Mouse (Mus musculus) layer of hippocampus, postnatal 36 days (tissue): ENCODE measurements around the gene Rfc5. TPM values are rescaled to one million over a fixed set of nuclear protein-coding genes. Genes with fewer than 3 reads are reported as not detected.

Experiments used
- DNase-seq, 2 experiments: peaks; one replicate each; pipeline ENCODE4 v3.0.0; 2022
- total RNA-seq, 2 experiments: library from RNA; stranded (reverse); gene quantifications; 2 replicates each; pipeline ENCODE4 v1.2.3; 2021

Gene Rfc5
- total RNA-seq, 2 experiments from 2014 or later: 18.8 to 19.7 TPM

DNA sequence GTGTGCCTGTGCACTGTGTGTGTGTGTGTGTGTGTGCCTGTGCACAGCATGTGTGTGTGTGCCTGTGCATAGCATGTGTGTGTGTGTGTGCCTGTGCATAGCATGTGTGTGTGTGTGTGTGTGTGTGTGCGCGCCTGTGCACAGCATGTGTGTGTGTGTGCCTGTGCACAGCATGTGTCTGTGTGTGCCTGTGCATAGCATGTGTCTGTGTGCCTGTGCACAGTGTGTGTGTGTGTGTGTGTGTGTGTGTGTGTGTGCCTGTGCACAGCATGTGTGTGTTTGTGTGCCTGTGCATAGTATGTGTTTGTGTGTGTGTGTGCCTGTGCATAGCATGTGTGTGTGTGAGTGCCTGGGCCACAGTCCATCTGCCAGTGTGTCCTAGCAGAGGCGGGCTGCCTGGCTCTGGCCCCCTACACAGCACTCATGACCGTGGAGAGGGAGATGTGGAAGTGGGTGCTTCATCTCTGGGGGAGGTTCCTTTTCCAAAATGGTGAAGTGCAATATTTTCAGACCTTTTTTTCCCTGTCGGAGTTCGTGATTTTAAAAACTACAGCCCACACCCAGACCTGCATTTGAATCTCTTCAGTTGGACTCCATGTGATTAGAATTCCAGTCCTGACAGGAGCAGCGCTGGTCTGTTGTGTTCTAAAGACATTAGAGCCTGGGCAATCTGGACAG is 14.3 kb downstream of the Rfc5 start:
- no peak for DNase-seq

GRCm38 (mm10) chr5:117373418-117373817 is 15.4 kb downstream of the Rfc5 start:
- no peak for DNase-seq

DNA sequence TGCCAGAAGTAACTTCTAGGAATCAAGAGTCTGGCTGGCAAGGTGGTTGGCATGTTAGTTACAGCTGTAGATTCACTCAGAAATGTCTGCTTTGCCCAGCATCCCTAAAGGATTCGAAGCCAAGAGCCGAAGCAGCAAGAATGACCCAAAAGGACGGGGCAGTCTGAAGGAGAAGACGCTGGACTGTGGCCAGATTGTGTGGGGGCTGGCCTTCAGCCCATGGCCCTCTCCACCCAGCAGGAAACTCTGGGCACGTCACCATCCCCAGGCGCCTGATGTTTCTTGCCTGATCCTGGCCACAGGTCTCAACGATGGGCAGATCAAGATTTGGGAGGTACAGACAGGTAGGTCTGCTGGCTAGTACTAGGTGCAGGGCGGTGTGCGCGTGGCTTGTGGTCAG is 18.3 kb downstream of the Rfc5 start:
- DNase-seq: no peak

- no peak for DNase-seq
Observed at GRCm38 (mm10) chr5:117367206-117367605, 21.6 kb downstream of the Rfc5 start.

DNA sequence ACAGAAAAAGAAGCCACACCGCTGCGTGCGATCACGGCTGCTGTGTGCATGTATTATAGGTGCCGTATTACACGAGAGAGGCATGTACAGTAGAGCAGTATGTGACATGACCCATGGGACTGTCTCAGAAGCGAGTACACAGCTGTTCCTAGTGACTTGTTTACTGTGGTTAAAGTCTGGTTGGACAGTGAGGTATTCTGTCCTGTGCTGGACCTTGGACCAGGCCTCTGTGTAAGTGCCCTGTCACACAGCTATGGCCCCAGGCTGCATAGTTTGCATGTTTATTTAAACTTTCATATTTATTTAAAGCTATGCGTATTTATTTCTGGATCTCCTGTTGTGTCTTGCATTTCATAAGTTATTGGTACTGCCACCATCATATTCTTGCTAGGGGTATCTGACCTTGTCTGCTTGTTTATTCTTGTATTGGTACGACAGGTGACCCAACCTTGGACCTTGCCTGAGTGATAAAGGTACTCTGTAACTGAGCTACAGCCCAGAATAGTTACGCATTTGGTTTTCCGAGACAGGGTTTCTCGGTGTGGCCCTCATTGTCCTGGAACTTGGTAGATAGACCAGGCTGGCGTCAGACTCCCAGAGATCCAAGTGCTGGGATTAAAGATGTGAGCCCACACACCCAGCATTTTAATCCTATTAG is 22.8 kb downstream of the Rfc5 start:
- no peak for DNase-seq

DNA sequence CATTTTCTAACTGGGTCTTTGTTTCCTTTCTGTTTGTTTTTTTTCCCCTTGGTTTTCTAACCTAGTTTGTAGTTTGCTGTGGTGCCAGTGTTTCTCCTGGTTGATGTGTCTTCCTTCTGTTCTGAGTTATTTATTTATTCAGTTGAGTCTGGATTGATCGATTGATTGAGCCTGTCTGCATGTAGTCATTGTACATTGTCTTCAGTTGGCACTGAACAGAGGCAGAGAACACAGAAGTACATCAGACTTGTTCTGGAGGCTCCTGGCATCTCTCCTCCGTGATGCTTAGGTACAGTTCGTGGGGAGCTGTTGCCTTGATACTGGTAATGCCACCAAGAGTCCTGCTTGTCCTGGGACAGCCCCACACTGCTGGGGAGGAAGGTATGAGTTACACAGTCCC is 24.0 kb downstream of the Rfc5 start:
- no peak for DNase-seq

GRCm38 (mm10) chr5:117363066-117363782 is 25.6 kb downstream of the Rfc5 start:
- no peak for DNase-seq

DNA sequence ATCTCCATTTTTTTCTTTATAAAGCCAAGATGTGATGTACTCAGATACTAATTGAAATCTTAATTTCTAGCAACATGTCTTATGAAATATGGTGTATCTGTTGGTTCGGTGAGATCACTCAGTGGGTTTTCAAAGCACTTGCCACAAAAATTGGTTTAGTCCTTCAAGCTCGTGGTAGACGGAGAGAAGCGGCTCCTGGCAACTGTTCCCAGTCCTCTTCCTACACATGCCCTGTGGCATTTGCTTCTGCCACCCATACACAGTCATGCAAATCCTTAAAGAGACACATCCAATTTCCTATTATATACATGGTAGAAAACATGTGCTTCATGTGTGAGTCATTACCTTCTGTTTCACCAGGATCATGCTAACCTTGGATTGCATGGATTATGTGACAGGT is 27.3 kb downstream of the Rfc5 start:
- no peak for DNase-seq

- no peak for DNase-seq
Observed at GRCm38 (mm10) chr5:117360631-117361541, 28.0 kb downstream of the Rfc5 start.

DNA sequence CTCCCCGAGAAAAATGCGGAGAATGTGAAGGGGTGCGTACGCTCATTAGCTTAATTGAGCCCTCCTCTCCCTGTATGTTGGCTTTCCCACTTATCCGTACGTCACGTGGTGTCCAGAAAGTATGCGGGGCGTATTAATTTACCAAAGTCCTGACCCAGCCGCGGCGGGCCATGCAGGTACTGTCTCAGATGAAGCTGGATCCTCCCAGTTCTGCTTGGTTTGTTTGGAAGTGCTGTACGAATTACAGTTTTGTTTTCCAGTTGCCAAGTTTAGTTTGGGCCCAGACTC is 28.7 kb downstream of the Rfc5 start:
- no peak for DNase-seq

GRCm38 (mm10) chr5:117359497-117360227 is 29.2 kb downstream of the Rfc5 start:
- no peak for DNase-seq

GRCm38 (mm10) chr5:117358725-117359124 is 30.1 kb downstream of the Rfc5 start:
- peak; percentile 71 to 73 for DNase-seq

GRCm38 (mm10) chr5:117358248-117358630 is 30.6 kb downstream of the Rfc5 start:
- DNase-seq: no peak

DNA sequence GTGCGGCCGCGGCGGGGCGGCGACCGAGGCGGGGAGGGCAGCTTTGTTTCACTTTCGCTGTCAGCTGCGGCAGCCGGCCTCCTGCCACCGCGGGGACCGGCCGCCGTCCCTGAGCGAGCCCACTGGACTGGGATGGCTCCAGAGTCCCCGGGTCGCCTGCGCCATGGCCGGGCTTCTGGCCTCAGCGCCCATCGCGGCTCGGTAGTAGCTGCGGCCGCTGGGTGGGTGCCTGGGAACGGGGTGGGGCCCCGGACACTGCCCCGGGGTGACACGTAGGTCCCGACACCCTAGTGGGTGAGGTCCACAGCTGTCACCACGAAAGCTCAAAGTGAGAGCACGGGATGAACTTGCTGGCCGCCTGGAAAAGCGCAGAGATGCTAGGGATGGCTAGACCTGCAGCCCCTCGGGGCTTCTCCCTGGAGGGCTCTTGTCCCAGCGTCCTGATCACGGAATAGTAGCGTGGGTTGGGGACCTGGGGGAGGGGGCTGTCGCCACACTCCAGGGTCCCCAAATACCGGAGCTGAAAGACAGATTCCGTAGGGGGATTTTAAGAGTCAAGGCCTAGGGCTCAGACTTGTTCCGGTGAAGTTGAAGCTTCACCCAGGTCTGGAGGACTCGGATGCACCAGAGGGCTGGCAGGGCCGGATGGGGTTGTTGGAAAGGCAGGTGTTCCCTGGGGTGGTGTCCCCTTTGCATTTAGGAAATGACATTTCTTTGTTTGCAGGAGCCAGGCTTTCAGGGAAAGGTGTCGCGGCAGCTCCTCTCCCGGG is 31.2 kb downstream of the Rfc5 start:
- DNase-seq: peak; percentile 29 to 49

GRCm38 (mm10) chr5:117357129-117357477 is 31.7 kb downstream of the Rfc5 start, which contains the start of gene Wsb2:
Wsb2 (plus strand) TSS chr5:117357304.
- peak; percentile 68 to 79 for DNase-seq

GRCm38 (mm10) chr5:117356365-117357128 is 32.3 kb downstream of the Rfc5 start:
- peak; percentile 36 to 46 for DNase-seq

GRCm38 (mm10) chr5:117355648-117356303 is 33.1 kb downstream of the Rfc5 start:
- DNase-seq: no peak

- no peak for DNase-seq
Observed at GRCm38 (mm10) chr5:117354121-117354520, 34.7 kb downstream of the Rfc5 start.

DNA sequence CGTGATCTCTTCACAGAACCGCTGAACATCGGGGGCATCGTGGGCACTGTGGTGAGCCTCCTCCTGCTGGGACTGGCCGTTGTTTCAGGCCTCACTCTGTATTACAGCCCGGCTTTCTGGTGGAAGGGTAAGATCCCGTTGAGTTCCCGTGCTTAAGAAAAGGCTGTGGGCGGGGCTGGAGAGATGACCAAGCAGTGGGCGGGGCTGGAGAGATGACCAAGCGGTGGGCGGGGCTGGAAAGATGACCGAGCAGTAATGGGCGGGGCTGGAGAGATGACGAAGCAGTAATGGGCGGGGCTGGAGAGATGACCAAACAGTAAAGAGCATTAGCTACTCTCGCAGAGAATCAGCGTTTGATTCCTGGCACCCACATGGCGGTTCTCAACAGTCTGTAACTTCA is 40.6 kb downstream of the Rfc5 start:
- DNase-seq: peak in 1 of 2 experiments; percentile 27

DNA sequence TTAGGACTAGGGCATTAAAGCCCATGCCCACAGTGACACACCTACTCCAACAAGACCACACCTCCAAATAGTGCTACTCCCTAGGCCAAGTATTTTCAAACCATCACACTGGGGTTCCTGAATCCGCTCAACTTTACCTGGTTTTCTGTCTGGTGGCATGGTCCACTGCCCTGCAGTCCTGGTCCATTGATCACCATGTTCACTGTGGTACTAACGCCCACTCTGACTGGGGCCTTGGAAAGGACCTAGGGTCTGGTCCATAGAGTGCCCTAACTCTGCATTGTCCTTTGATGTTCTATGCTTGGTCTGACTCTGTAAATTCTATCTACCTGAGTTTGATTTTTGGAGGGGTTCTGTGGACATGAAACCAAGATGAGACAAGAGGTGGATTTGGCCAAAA is 41.0 kb downstream of the Rfc5 start:
- DNase-seq: no peak
